Comparison of ENCODE assay signal across 10 mouse cellular contexts in the genomic region with DNA sequence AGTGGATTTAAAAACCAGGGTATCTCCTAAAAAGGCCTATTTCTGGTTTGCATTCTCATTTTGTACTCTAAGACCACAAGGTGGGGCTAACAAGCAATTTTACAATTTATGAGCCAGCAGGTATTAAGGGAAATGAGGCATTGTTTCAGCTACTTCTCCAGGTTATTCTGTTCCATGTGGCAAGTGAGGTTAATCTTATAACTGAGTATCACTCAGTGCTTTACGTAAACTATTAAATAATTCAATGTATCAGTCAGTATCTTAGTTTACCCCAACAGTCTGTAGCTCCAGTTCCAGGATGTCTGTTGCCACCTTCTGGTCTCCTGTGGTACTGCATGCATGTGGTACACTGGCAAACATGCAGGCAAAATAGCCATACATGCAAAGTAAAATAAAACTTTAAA. TPM values are rescaled to one million over a fixed set of nuclear protein-coding genes. Genes with fewer than 3 reads are reported as not detected.
A peak's percentile ranks its signal among the peaks of the same experiment; 100 is the strongest.
DNase-seq lines count a peak whose midpoint lies in the region; ATAC-seq lines count a peak whose summit lies in the region.
"Had no signal": no experiment of that assay in that cellular context is flagged by ENCODE, and none has a peak within 500 bp of the region (broad histone marks: within the 10 kb centered on the region; RNA-seq: fewer than 3 reads in every experiment).

No protein-coding gene starts in this region.

- peak; percentile 57 for DNase-seq in 416B (ENCODE audit: low read depth)
- DNase-seq in adipocyte (ENCODE audit: low spot score) = peak; percentile 31
- peak; percentile 40 to 52 for DNase-seq in cerebellum, postnatal 14 days
- DNase-seq in frontal cortex, postnatal 36 days (ENCODE audit: low spot score in 2 of 2) = peak; percentile 9 to 45
- peak; percentile 19 to 50 for DNase-seq in layer of hippocampus, postnatal 14 days (ENCODE audit: low spot score in 2 of 2)
- DNase-seq in lung, postnatal 36 days = peak; percentile 54
- peak; percentile 32 to 52 for DNase-seq in right cerebral cortex, postnatal 10 days (ENCODE audit: low spot score in 2 of 2)

- peak; percentile 46 for ATAC-seq in inflammation-experienced regulatory T-cells, adult 6 months

RNA-seq across cellular contexts. Expression of a gene that starts 13.8 kb away (rescaled TPM):
- not detected for polyA plus RNA-seq in inflammation-experienced regulatory T-cells, adult 6 months (2017; shearing (Covaris generic))
- not detected for total RNA-seq in layer of hippocampus, postnatal 14 days (2021)
- polyA plus RNA-seq: heart, embryonic 11.5 days; limb, embryonic 12.5 days had no signal

RNA-seq across cellular contexts. Expression of a gene that starts 25.5 kb away (rescaled TPM):
- not detected for polyA plus RNA-seq in inflammation-experienced regulatory T-cells, adult 6 months (2017; shearing (Covaris generic))
- total RNA-seq in layer of hippocampus, postnatal 14 days (2021) = not detected
- polyA plus RNA-seq: heart, embryonic 11.5 days; limb, embryonic 12.5 days had no signal

RNA-seq across cellular contexts. Expression of a gene that starts 50.4 kb away (rescaled TPM):
- 10 to 100 TPM; 59.1 to 61.1 (median 60.5) TPM for polyA plus RNA-seq in inflammation-experienced regulatory T-cells, adult 6 months (2017; shearing (Covaris generic))
- total RNA-seq in layer of hippocampus, postnatal 14 days (2021) = 10 to 100 TPM; 23.5 to 27.1 TPM

Comparison
In these comparisons a context has a peak if more than half of its experiments do, and no peak if none do; other contexts are left out.
1. Peak in every context shown above with its lines: DNase-seq and ATAC-seq.